Mouse (Mus musculus) Patski (cell line): Measurements from ENCODE around the gene Aldh8a1. TPM values are rescaled to one million over a fixed set of nuclear protein-coding genes. Genes with fewer than 3 reads are reported as not detected.

Source experiments
- ATAC-seq: fragments of 100-300 bp; one replicate; pipeline ENCODE4 v1.8.0; 2021
- CTCF ChIA-PET: fragments of 350-600 bp; sonication (Branson Sonifier 250); formaldehyde crosslinking; loops from one replicate; lab custom pipeline; 2022; ENCODE audit warnings: inconsistent platforms; lab: Charles Lee
- POLR2A ChIA-PET: fragments of 350-600 bp; sonication (Branson Sonifier 250); formaldehyde crosslinking; loops from one replicate; lab custom pipeline; 2022; ENCODE audit warnings: antibody characterized with exemption, inconsistent platforms; lab: Charles Lee
- DNase-seq: peaks from one replicate; pipeline ENCODE4 v3.0.0-alpha.2; 2011; ENCODE audit warnings: low read depth, low spot score
- H3K27me3 ChIP-seq: fragments of 371-371 bp; one replicate; pipeline ENCODE4 v1.5.1; 2021
- CTCF ChIP-seq: fragments of 100-300 bp; IDR thresholded peaks from one replicate; pipeline ENCODE4 v1.5.1; 2021
- in situ Hi-C: fragments of 300-500 bp; cut with MboI; formaldehyde crosslinking; loops from 3 replicates; pipeline ENCODE4 v1.11.1; 2018; ENCODE audit warnings: low pct_unique_long_range_greater_than_20kb, mixed read lengths
- polyA plus RNA-seq: library from polyadenylated mRNA; unstranded; gene quantifications from one replicate; pipeline ENCODE4 v1.2.3, GENCODE M21; 2021

Aldh8a1 gene
- polyA plus RNA-seq, 1 experiment from 2014 or later = 0.04 TPM

GRCm38 (mm10) chr10:21415031-21415430, 37.9 kb downstream of the Aldh8a1 start:
- peaks cover 5% of the 10 kb centered on the region for H3K27me3 ChIP-seq
- ATAC-seq (no peak), DNase-seq (no peak)
- in situ Hi-C loops = no loop called here
- ChIA-PET POLR2A (no interaction called here), CTCF (interaction anchor here (1.5 kb wide), 1 partner anchor 595 kb away, joined by 3 read pairs; no protein-coding TSS in a partner anchor)
- no peak for TF ChIP-seq CTCF

- POLR2A ChIA-PET = no interaction called here
- CTCF ChIA-PET = interaction anchor here (1.5 kb wide), 1 partner anchor 594 kb away, joined by 3 read pairs; no protein-coding TSS in a partner anchor
- in situ Hi-C loops = no loop called here
- TF ChIP-seq CTCF = no peak
- DNase-seq = no peak
- no peak for ATAC-seq
- peaks cover 5% of the 10 kb centered on the region for H3K27me3 ChIP-seq
These were observed 39.1 kb downstream of the Aldh8a1 start for GRCm38 (mm10) chr10:21416184-21416583.

- ChIA-PET POLR2A (no interaction called here), CTCF (no interaction called here)
- DNase-seq (no peak), ATAC-seq (no peak)
- in situ Hi-C loops = no loop called here
- TF ChIP-seq CTCF = no peak
- H3K27me3 ChIP-seq = peaks cover 5% of the 10 kb centered on the region
These were observed 42.1 kb downstream of the Aldh8a1 start for GRCm38 (mm10) chr10:21419188-21419587.

- POLR2A ChIA-PET = no interaction called here
- peaks cover 5% of the 10 kb centered on the region for H3K27me3 ChIP-seq
- DNase-seq = no peak
- no peak for ATAC-seq
- peak; percentile 57 for TF ChIP-seq CTCF
- in situ Hi-C loops = no loop called here
- CTCF ChIA-PET = interaction anchor here (1.0 kb wide), 1 partner anchor 38 kb away, joined by 3 read pairs; no protein-coding TSS in a partner anchor
These were observed 43.6 kb downstream of the Aldh8a1 start for GRCm38 (mm10) chr10:21420457-21421424.

GRCm38 (mm10) chr10:21426515-21426914, 49.4 kb downstream of the Aldh8a1 start:
- CTCF ChIA-PET = no interaction called here
- no peak for ATAC-seq
- no peak for TF ChIP-seq CTCF
- in situ Hi-C loops = no loop called here
- no peak for DNase-seq
- H3K27me3 ChIP-seq = no peaks in the 10 kb centered on the region
- POLR2A ChIA-PET = no interaction called here

GRCm38 (mm10) chr10:21427996-21428395, 50.9 kb downstream of the Aldh8a1 start:
- peaks cover 3% of the 10 kb centered on the region for H3K27me3 ChIP-seq
- in situ Hi-C loops = no loop called here
- DNase-seq (no peak), ATAC-seq (no peak)
- ChIA-PET CTCF (no interaction called here), POLR2A (no interaction called here)
- no peak for TF ChIP-seq CTCF

GRCm38 (mm10) chr10:21439268-21439667, 62.2 kb downstream of the Aldh8a1 start:
- peaks cover 10% of the 10 kb centered on the region for H3K27me3 ChIP-seq
- ATAC-seq (no peak), DNase-seq (no peak)
- CTCF ChIA-PET = no interaction called here
- no peak for TF ChIP-seq CTCF
- in situ Hi-C loops = no loop called here
- POLR2A ChIA-PET = no interaction called here

GRCm38 (mm10) chr10:21441020-21441419, 63.9 kb downstream of the Aldh8a1 start:
- in situ Hi-C loops = no loop called here
- ATAC-seq (no peak), DNase-seq (no peak)
- ChIA-PET CTCF (no interaction called here), POLR2A (no interaction called here)
- peaks cover 19% of the 10 kb centered on the region for H3K27me3 ChIP-seq
- no peak for TF ChIP-seq CTCF

- no peak for DNase-seq
- ChIA-PET CTCF (interaction anchor here (2.0 kb wide), 1 partner anchor 17 kb away, joined by 6 read pairs; no protein-coding TSS in a partner anchor), POLR2A (no interaction called here)
- no peak for ATAC-seq
- H3K27me3 ChIP-seq = peaks cover 19% of the 10 kb centered on the region
- no peak for TF ChIP-seq CTCF
- in situ Hi-C loops = no loop called here
These were observed 64.6 kb downstream of the Aldh8a1 start for GRCm38 (mm10) chr10:21441690-21442089.

- no peak for TF ChIP-seq CTCF
- ATAC-seq = no peak
- in situ Hi-C loops = no loop called here
- ChIA-PET CTCF (interaction anchor here (1.0 to 2.0 kb wide), 2 partner anchors 19 to 564 kb away, joined by 4 to 6 read pairs; no protein-coding TSS in a partner anchor), POLR2A (no interaction called here)
- DNase-seq = no peak
- H3K27me3 ChIP-seq = peaks cover 25% of the 10 kb centered on the region
These were observed 66.7 kb downstream of the Aldh8a1 start for GRCm38 (mm10) chr10:21443646-21444324.
